Mouse (Mus musculus): ENCODE data around the gene Exoc4. TPM values are rescaled to one million over a fixed set of nuclear protein-coding genes. Genes with fewer than 3 reads are reported as not detected.

The Exoc4 gene
- polyA plus RNA-seq, 1 experiment = 9.2 TPM

GRCm38 (mm10) chr6:34003033-34003432, 754.1 kb downstream of the Exoc4 start:
- no peak for DNase-seq (ENCODE audit: low spot score)

GRCm38 (mm10) chr6:34013469-34013868, 764.6 kb downstream of the Exoc4 start:
- no peak for DNase-seq (ENCODE audit: low spot score)

Other genes starting within 250 kb of the Exoc4 start
- 70.1 and 72.7 TPM in 2 replicates for gene Chchd3, start 188.8 kb upstream of the Exoc4 start, polyA plus RNA-seq (2012; rRNA removed)